Comparison of ENCODE assay signal across 8 mouse cellular contexts in the genomic region with DNA sequence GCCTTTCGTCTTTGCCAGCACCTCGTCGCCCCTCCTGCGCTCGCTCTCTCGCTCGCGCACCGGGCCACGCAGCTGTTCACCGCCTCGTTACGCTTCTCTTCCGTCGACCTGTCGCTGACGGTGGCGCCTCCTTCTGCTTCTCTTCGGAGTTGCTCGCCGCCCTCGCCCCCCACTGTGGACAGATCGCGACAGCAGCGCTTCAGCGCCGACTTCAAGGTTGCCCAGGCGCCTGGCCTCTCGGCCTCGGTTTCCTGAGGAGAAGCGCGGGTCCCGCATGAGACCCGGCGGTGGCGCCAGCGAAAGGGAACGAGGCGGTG. TPM values are rescaled to one million over a fixed set of nuclear protein-coding genes. Genes with fewer than 3 reads are reported as not detected.
DNase-seq lines count a peak whose midpoint lies in the region; ATAC-seq and TF ChIP-seq lines count a peak whose summit lies in the region.

No protein-coding gene starts in this region.

- peak overlapping the region; percentile 98 for H3K27ac ChIP-seq in heart, embryonic 13.5 days (replicated peaks)

- peak overlapping the region; percentile 99 for H3K9ac ChIP-seq in heart, embryonic 13.5 days

- no peaks in the 10 kb centered on the region for H3K27me3 ChIP-seq in heart, embryonic 13.5 days (replicated peaks)
- H3K27me3 ChIP-seq in G1E (ENCODE audit: insufficient read depth, low read length), result no peaks in the 10 kb centered on the region
- no peaks in the 10 kb centered on the region for H3K27me3 ChIP-seq in megakaryocyte, embryonic 14.5 days (replicated peaks)

- H3K36me3 ChIP-seq in heart, embryonic 13.5 days, result no peaks in the 10 kb centered on the region
- H3K36me3 ChIP-seq in G1E (replicated peaks), result no peaks in the 10 kb centered on the region
- no peaks in the 10 kb centered on the region for H3K36me3 ChIP-seq in megakaryocyte, embryonic 14.5 days (replicated peaks; ENCODE audit: low read length)

- intact Hi-C loops in heart, postnatal 14 days (cut with DNase I), result no loop called here

- no peaks in the 10 kb centered on the region for H3K9me3 ChIP-seq in heart, embryonic 13.5 days
- H3K9me3 ChIP-seq in G1E (replicated peaks), result no peaks in the 10 kb centered on the region
- H3K9me3 ChIP-seq in megakaryocyte, embryonic 14.5 days, result no peaks in the 10 kb centered on the region

- H3K4me1 ChIP-seq in heart, embryonic 13.5 days, result peaks cover 19% of the 10 kb centered on the region
- H3K4me1 ChIP-seq in G1E (ENCODE audit: insufficient read depth, low read depth, low read length), result peaks cover 11% of the 10 kb centered on the region
- peaks cover 15% of the 10 kb centered on the region; the same call in 1 of the 2 replicates for H3K4me1 ChIP-seq in megakaryocyte, embryonic 14.5 days

- H3K4me2 ChIP-seq in heart, embryonic 13.5 days, result peak overlapping the region; percentile 83

- peak overlapping the region; percentile 99 for H3K4me3 ChIP-seq in heart, embryonic 13.5 days
- H3K4me3 ChIP-seq in G1E (ENCODE audit: low read depth, low read length), result peak overlapping the region; percentile 94
- peak overlapping the region; percentile 99 for H3K4me3 ChIP-seq in megakaryocyte, embryonic 14.5 days (replicated peaks)

- peak; percentile 64 for ATAC-seq in heart, embryonic 13.5 days (ENCODE audit: extremely low read depth, insufficient number of reproducible peaks, low FRiP score, low TSS enrichment)
- no peak for ATAC-seq in G1E (ENCODE audit: extremely low read depth, insufficient number of reproducible peaks, low FRiP score, poor library complexity, severe bottlenecking)
- ATAC-seq in hematopoietic stem cell, adult 5-6 weeks (replicated peaks in 1 of 2; ENCODE audit: insufficient read depth in 1 of 2, low FRiP score in 2 of 2, low TSS enrichment in 1 of 2, low read depth in 1 of 2, poor library complexity in 2 of 2, severe bottlenecking in 2 of 2), result peak; percentile 20 to 54

- TF ChIP-seq CTCF in G1E (IDR thresholded peaks at IDR 0.05; ENCODE audit: low read depth, low read length), result no peak

- WGBS in heart, embryonic 13.5 days, result under 1% methylated on average over 39 of the region's 39 CpGs

- DNase-seq in heart, postnatal 14 days, result no peak
- peak; percentile 8 for DNase-seq in G1E (ENCODE audit: low spot score)
- DNase-seq in spleen, adult 12 weeks (ENCODE audit: low spot score), result no peak
- no peak for DNase-seq in adrenal gland, postnatal 4 days (ENCODE audit: low spot score in 2 of 2)
- no peak for DNase-seq in testis, postnatal 14 days (ENCODE audit: low spot score)

RNA-seq across cellular contexts. Expression of gene Ube3a, which starts 0.3 kb away (rescaled TPM):
- polyA plus RNA-seq in heart, embryonic 13.5 days (2015; fragmentation: Nextera tagmentation; extraction: Ambion mirVana), result 96.1 and 109 TPM in 2 replicates
- 100 to 1,000 TPM; 128 to 133 TPM for total RNA-seq in heart, postnatal 14 days (2021)
- total RNA-seq in G1E (2014; fragmentation: Nextera tagmentation) (141 and 165 TPM in 2 replicates), G1E (2017) (114 and 121 TPM in 2 replicates)
- 49.4 and 94.2 TPM in 2 replicates for polyA plus RNA-seq in G1E (2012)
- 112 and 115 TPM in 2 replicates for total RNA-seq in hematopoietic stem cell, adult 5-6 weeks (2017)
- 8.7 and 34.6 TPM in 2 replicates for polyA plus RNA-seq in megakaryocyte, embryonic 14.5 days (2012; ENCODE audit: insufficient read depth, low replicate concordance)
- total RNA-seq in adrenal gland, postnatal 4 days (2021), result 100 to 1,000 TPM; 149 to 153 TPM
